Mouse (Mus musculus): ENCODE data around the gene Gramd1b.

GRCm38 (mm10) chr9:40452208-40452607 lies 79.0 kb downstream of the Gramd1b start:
- TF ChIP-seq CTCF (IDR thresholded peaks at IDR 0.05; ENCODE audit: insufficient read depth, low read depth, low read length) (no peak), POLR2A (IDR thresholded peaks at IDR 0.05; ENCODE audit: insufficient read depth, low read depth, low read length) (no peak)
